Mouse (Mus musculus) thymus, adult 2 months (tissue): ENCODE results near the gene Zkscan14.

Experiments used
- CTCF ChIP-seq: fragments of 200-500 bp; IDR thresholded peaks from 2 replicates; pipeline ENCODE4 v1.5.1; 2012; ENCODE audit warnings: mild to moderate bottlenecking, control low read depth, low read length, moderate library complexity, borderline replicate concordance; ENCODE audit not compliant: control insufficient read depth, poor library complexity, insufficient read depth; ENCODE audit errors: extremely low read depth
- POLR2A ChIP-seq: fragments of 200-500 bp; IDR thresholded peaks from 2 replicates; pipeline ENCODE4 v1.6.1; 2012; ENCODE audit warnings: mild to moderate bottlenecking, low read length, control low read depth, moderate library complexity; ENCODE audit not compliant: control insufficient read depth, poor library complexity, insufficient read depth; ENCODE audit errors: extremely low read depth

- TF ChIP-seq CTCF (no peak), POLR2A (no peak)
Measured at GRCm38 (mm10) chr5:145218671-145219070, 17.0 kb upstream of the Zkscan14 start.
